Mouse (Mus musculus) embryonic fibroblast, embryonic 13.5 days (primary cell): ENCODE data around the gene Impg1. TPM values are rescaled to one million over a fixed set of nuclear protein-coding genes. Genes with fewer than 3 reads are reported as not detected.

Experiments used
- H3K27ac ChIP-seq: 2 replicates; pipeline ENCODE4 v1.5.1; 2012; ENCODE audit warnings: low read length, control low read depth, inconsistent platforms; ENCODE audit not compliant: insufficient read depth
- H3K4me1 ChIP-seq: 2 replicates; pipeline ENCODE4 v1.6.1; 2011; ENCODE audit warnings: low read length; ENCODE audit not compliant: control insufficient read depth, insufficient read depth
- H3K4me3 ChIP-seq: 2 replicates; pipeline ENCODE4 v1.5.1; 2011; ENCODE audit warnings: mild to moderate bottlenecking, control low read depth, low read length; ENCODE audit not compliant: insufficient read depth
- CTCF ChIP-seq: IDR thresholded peaks from 2 replicates; pipeline ENCODE4 v1.5.1; 2011; ENCODE audit warnings: mild to moderate bottlenecking, control low read depth, low read length, moderate library complexity, borderline replicate concordance; ENCODE audit not compliant: insufficient read depth
- POLR2A ChIP-seq: IDR thresholded peaks from 2 replicates; pipeline ENCODE4 v1.6.1; 2011; ENCODE audit warnings: low read depth, mild to moderate bottlenecking, control low read depth, low read length, moderate library complexity
- polyA plus RNA-seq: library from polyadenylated mRNA; stranded (reverse); fragments of >200 nt; gene quantifications from 2 replicates; pipeline ENCODE4 v1.2.4, GENCODE M21; 2011; ENCODE audit warnings: low read depth; ENCODE audit not compliant: missing spikeins, insufficient read length

The Impg1 gene
- polyA plus RNA-seq, 1 experiment: not detected

GRCm38 (mm10) chr9:80351678-80352331 lies 113.5 kb downstream of the Impg1 start:
- H3K4me1 ChIP-seq: no peaks in the 10 kb centered on the region
- no peak for TF ChIP-seq CTCF
- TF ChIP-seq POLR2A: no peak
- no peak overlapping the region for H3K4me3 ChIP-seq
- H3K27ac ChIP-seq: no peak overlapping the region

GRCm38 (mm10) chr9:80351295-80351677 lies 114.0 kb downstream of the Impg1 start:
- H3K4me3 ChIP-seq: no peak overlapping the region
- TF ChIP-seq POLR2A (no peak), CTCF (no peak)
- no peak overlapping the region for H3K27ac ChIP-seq
- no peaks in the 10 kb centered on the region for H3K4me1 ChIP-seq

GRCm38 (mm10) chr9:80344451-80345000 lies 120.8 kb downstream of the Impg1 start:
- Histone ChIP-seq H3K27ac (no peak overlapping the region), H3K4me3 (no peak overlapping the region), H3K4me1 (no peaks in the 10 kb centered on the region)
- no peak for TF ChIP-seq POLR2A
- no peak for TF ChIP-seq CTCF

- TF ChIP-seq POLR2A (no peak), CTCF (no peak)
- H3K4me3 ChIP-seq: no peak overlapping the region
- H3K4me1 ChIP-seq: no peaks in the 10 kb centered on the region
- no peak overlapping the region for H3K27ac ChIP-seq
Observed at GRCm38 (mm10) chr9:80342520-80342919, 122.8 kb downstream of the Impg1 start.

- Histone ChIP-seq H3K4me3 (no peak overlapping the region), H3K27ac (no peak overlapping the region), H3K4me1 (no peaks in the 10 kb centered on the region)
- TF ChIP-seq CTCF: no peak
Observed at GRCm38 (mm10) chr9:80341756-80342155, 123.5 kb downstream of the Impg1 start.

GRCm38 (mm10) chr9:80340927-80341326 lies 124.4 kb downstream of the Impg1 start:
- no peak overlapping the region for H3K4me3 ChIP-seq
- H3K4me1 ChIP-seq: no peaks in the 10 kb centered on the region
- no peak for TF ChIP-seq POLR2A
- TF ChIP-seq CTCF: no peak
- H3K27ac ChIP-seq: no peak overlapping the region

- Histone ChIP-seq H3K4me1 (no peaks in the 10 kb centered on the region), H3K4me3 (no peak overlapping the region), H3K27ac (no peak overlapping the region)
- TF ChIP-seq CTCF: no peak
Observed at GRCm38 (mm10) chr9:80338026-80338425, 127.3 kb downstream of the Impg1 start.

DNA sequence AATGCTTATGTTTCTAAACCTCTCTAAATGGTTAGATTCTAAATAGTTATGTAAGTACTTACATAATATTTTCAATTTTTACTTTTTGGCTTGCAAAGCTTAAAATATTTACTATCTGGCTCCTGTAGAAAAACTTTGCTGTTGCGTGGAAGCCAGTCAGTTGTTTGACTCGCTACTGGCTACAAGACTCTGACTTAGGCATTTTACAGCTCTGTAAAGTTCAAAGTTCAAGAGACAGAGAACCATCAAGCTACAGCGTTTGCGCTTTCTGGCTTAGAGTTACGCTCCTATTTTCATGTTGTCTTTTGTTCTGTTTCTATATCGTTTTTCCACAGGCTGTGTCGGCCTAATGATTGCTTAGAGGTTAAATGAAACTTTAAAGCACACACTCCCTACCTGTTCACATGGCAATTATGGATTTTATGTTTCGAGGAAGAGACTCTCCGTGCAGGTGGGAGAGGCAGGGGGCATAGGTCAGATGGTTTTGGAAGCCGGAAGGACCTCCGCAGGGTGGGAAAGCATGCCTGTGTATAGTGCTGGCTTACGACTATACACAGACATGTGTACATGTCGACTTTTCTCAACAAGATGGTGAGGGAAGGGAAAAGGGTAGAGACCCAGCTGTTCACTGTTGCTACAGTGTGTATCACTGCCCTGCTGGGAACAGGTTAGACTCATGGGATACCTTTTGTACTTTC lies 129.5 kb downstream of the Impg1 start:
- no peaks in the 10 kb centered on the region for H3K4me1 ChIP-seq
- no peak overlapping the region for H3K27ac ChIP-seq
- TF ChIP-seq CTCF (no peak), POLR2A (no peak)
- H3K4me3 ChIP-seq: no peak overlapping the region

DNA sequence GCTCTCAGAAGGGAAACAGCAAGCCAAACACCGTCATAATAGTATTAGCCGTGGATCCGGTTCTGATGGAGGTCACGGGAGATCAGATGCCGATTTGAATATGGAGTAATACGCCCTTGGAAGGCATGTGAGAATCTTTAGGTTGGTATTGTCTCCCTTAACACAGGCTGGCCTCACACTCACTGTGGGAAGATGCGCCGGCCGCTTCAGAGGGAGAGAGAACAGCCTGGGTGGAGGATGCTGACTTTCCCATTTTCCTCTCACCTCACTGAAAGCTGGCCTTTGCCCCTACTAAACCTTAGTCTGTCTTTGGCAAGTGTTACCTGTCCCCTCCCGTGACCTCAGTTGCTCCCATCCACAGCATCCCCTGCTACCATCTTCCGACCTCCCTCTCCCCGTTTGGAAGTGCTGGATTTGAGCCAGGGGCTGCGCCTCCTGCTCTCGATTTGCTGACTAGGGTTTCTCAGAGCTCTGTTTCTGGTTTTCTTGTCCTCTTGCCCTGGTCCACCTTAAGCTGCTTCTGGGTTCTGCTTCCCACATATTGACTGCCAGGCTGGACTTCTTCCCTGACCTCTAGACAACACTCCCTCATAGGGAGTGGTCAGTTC lies 131.2 kb downstream of the Impg1 start:
- Histone ChIP-seq H3K27ac (no peak overlapping the region), H3K4me3 (0 out of 2 replicates have a peak overlapping the region, but pooled peaks have one; percentile 2), H3K4me1 (no peaks in the 10 kb centered on the region)
- TF ChIP-seq CTCF (no peak), POLR2A (no peak)

- H3K4me1 ChIP-seq: no peaks in the 10 kb centered on the region
- H3K4me3 ChIP-seq: 0 out of 2 replicates have a peak overlapping the region, but pooled peaks have one; percentile 2
- H3K27ac ChIP-seq: no peak overlapping the region
- no peak for TF ChIP-seq POLR2A
- TF ChIP-seq CTCF: no peak
Observed at GRCm38 (mm10) chr9:80333466-80333865, 131.8 kb downstream of the Impg1 start.
